Mouse (Mus musculus): Measurements from ENCODE around the gene Bend3. TPM values are rescaled to one million over a fixed set of nuclear protein-coding genes. Genes with fewer than 3 reads are reported as not detected.

Gene Bend3
- total RNA-seq, 1 experiment, result 23.2 TPM

- H3K4me3 ChIP-seq (ENCODE audit: insufficient read depth in 1 of 2, low read depth in 1 of 2, low read length in 2 of 2, poor library complexity in 1 of 2, severe bottlenecking in 1 of 2), result no peak overlapping the region
- in situ Hi-C loops (cut with MboI; ENCODE audit: low sequenced_read_pairs in 2 of 2, unreplicated experiment in 2 of 2), result no loop called here
- H3K9ac ChIP-seq (ENCODE audit: insufficient read depth, low read depth, low read length, poor library complexity, severe bottlenecking), result no peak overlapping the region
- H3K9me3 ChIP-seq (ENCODE audit: control insufficient read depth, insufficient read depth, low read depth, low read length), result no peaks in the 10 kb centered on the region
- peaks cover 2 to 18% of the 10 kb centered on the region in 2 experiments; a peak in 3 of 4 replicates for H3K4me1 ChIP-seq (ENCODE audit: control insufficient read depth in 2 of 2, insufficient read depth in 2 of 2, low read length in 2 of 2, poor library complexity in 1 of 2)
- DNase-seq (ENCODE audit: low read depth, low spot score), result peak; percentile 73
- H3K36me3 ChIP-seq (ENCODE audit: control insufficient read depth, insufficient read depth, low read length, poor library complexity, severe bottlenecking), result no peaks in the 10 kb centered on the region
- TF ChIP-seq MAFK (IDR thresholded peaks at IDR 0.05; ENCODE audit: insufficient read depth, low read depth, low read length) (no peak), CHD2 (IDR thresholded peaks at IDR 0.05; ENCODE audit: low read depth, low read length) (no peak), ZNF384 (IDR thresholded peaks at IDR 0.05; ENCODE audit: low read depth, low read length) (no peak), HCFC1 (IDR thresholded peaks at IDR 0.05; ENCODE audit: borderline replicate concordance, insufficient read depth, low read length) (no peak), ZC3H11A (IDR thresholded peaks at IDR 0.05; ENCODE audit: borderline replicate concordance, low read depth, low read length) (no peak)
- peak overlapping the region; percentile 32; the same call in 1 of the 2 replicates for H3K27ac ChIP-seq (ENCODE audit: insufficient read depth, low read depth, low read length, poor library complexity, severe bottlenecking)
Observed at GRCm38 (mm10) chr10:43439492-43439941, 39.1 kb upstream of the Bend3 start.

GRCm38 (mm10) chr10:43440050-43440449 is 38.6 kb upstream of the Bend3 start:
- Histone ChIP-seq H3K4me3 (ENCODE audit: insufficient read depth in 1 of 2, low read depth in 1 of 2, low read length in 2 of 2, poor library complexity in 1 of 2, severe bottlenecking in 1 of 2) (no peak overlapping the region), H3K9ac (ENCODE audit: insufficient read depth, low read depth, low read length, poor library complexity, severe bottlenecking) (no peak overlapping the region), H3K9me3 (ENCODE audit: control insufficient read depth, insufficient read depth, low read depth, low read length) (no peaks in the 10 kb centered on the region), H3K4me1 (ENCODE audit: control insufficient read depth in 2 of 2, insufficient read depth in 2 of 2, low read length in 2 of 2, poor library complexity in 1 of 2) (peaks cover 2 to 18% of the 10 kb centered on the region in 2 experiments; a peak in 3 of 4 replicates), H3K36me3 (ENCODE audit: control insufficient read depth, insufficient read depth, low read length, poor library complexity, severe bottlenecking) (no peaks in the 10 kb centered on the region), H3K27ac (ENCODE audit: insufficient read depth, low read depth, low read length, poor library complexity, severe bottlenecking) (no peak overlapping the region; the same call in 1 of the 2 replicates)
- DNase-seq (ENCODE audit: low read depth, low spot score), result no peak
- in situ Hi-C loops (cut with MboI; ENCODE audit: low sequenced_read_pairs in 2 of 2, unreplicated experiment in 2 of 2), result no loop called here
- TF ChIP-seq MAFK (IDR thresholded peaks at IDR 0.05; ENCODE audit: insufficient read depth, low read depth, low read length), result no peak
- TF ChIP-seq ZC3H11A (IDR thresholded peaks at IDR 0.05; ENCODE audit: borderline replicate concordance, low read depth, low read length), result no peak
- TF ChIP-seq CHD2 (IDR thresholded peaks at IDR 0.05; ENCODE audit: low read depth, low read length), result no peak
- no peak for TF ChIP-seq ZNF384 (IDR thresholded peaks at IDR 0.05; ENCODE audit: low read depth, low read length)
- TF ChIP-seq HCFC1 (IDR thresholded peaks at IDR 0.05; ENCODE audit: borderline replicate concordance, insufficient read depth, low read length), result no peak

GRCm38 (mm10) chr10:43440981-43441740 is 37.5 kb upstream of the Bend3 start:
- no peaks in the 10 kb centered on the region for H3K36me3 ChIP-seq (ENCODE audit: control insufficient read depth, insufficient read depth, low read length, poor library complexity, severe bottlenecking)
- no peak for DNase-seq (ENCODE audit: low read depth, low spot score)

GRCm38 (mm10) chr10:43448656-43449055 is 30.0 kb upstream of the Bend3 start:
- Histone ChIP-seq H3K4me3 (ENCODE audit: insufficient read depth in 1 of 2, low read depth in 1 of 2, low read length in 2 of 2, poor library complexity in 1 of 2, severe bottlenecking in 1 of 2) (no peak overlapping the region), H3K9ac (ENCODE audit: insufficient read depth, low read depth, low read length, poor library complexity, severe bottlenecking) (no peak overlapping the region), H3K9me3 (ENCODE audit: control insufficient read depth, insufficient read depth, low read depth, low read length) (no peaks in the 10 kb centered on the region), H3K4me1 (ENCODE audit: control insufficient read depth in 2 of 2, insufficient read depth in 2 of 2, low read length in 2 of 2, poor library complexity in 1 of 2) (no peaks in the 10 kb centered on the region; a peak in 1 of 4 replicates), H3K36me3 (ENCODE audit: control insufficient read depth, insufficient read depth, low read length, poor library complexity, severe bottlenecking) (no peaks in the 10 kb centered on the region), H3K27ac (ENCODE audit: insufficient read depth, low read depth, low read length, poor library complexity, severe bottlenecking) (no peak overlapping the region)
- in situ Hi-C loops (cut with MboI; ENCODE audit: low sequenced_read_pairs in 2 of 2, unreplicated experiment in 2 of 2), result no loop called here
- DNase-seq (ENCODE audit: low read depth, low spot score), result no peak
- TF ChIP-seq ZNF384 (IDR thresholded peaks at IDR 0.05; ENCODE audit: low read depth, low read length) (no peak), HCFC1 (IDR thresholded peaks at IDR 0.05; ENCODE audit: borderline replicate concordance, insufficient read depth, low read length) (no peak), MAFK (IDR thresholded peaks at IDR 0.05; ENCODE audit: insufficient read depth, low read depth, low read length) (no peak), CHD2 (IDR thresholded peaks at IDR 0.05; ENCODE audit: low read depth, low read length) (no peak), ZC3H11A (IDR thresholded peaks at IDR 0.05; ENCODE audit: borderline replicate concordance, low read depth, low read length) (no peak)

More at GRCm38 (mm10) chr10:43440981-43441740, 37.5 kb upstream of the Bend3 start:
- in situ Hi-C loops (cut with MboI; ENCODE audit: low sequenced_read_pairs in 2 of 2, unreplicated experiment in 2 of 2), result no loop called here
- Histone ChIP-seq H3K9ac (ENCODE audit: insufficient read depth, low read depth, low read length, poor library complexity, severe bottlenecking) (no peak overlapping the region), H3K4me3 (ENCODE audit: insufficient read depth in 1 of 2, low read depth in 1 of 2, low read length in 2 of 2, poor library complexity in 1 of 2, severe bottlenecking in 1 of 2) (no peak overlapping the region), H3K4me1 (ENCODE audit: control insufficient read depth in 2 of 2, insufficient read depth in 2 of 2, low read length in 2 of 2, poor library complexity in 1 of 2) (peaks cover under 1 to 16% of the 10 kb centered on the region in 2 experiments; a peak in 3 of 4 replicates), H3K9me3 (ENCODE audit: control insufficient read depth, insufficient read depth, low read depth, low read length) (no peaks in the 10 kb centered on the region), H3K27ac (ENCODE audit: insufficient read depth, low read depth, low read length, poor library complexity, severe bottlenecking) (no peak overlapping the region)
- no peak for TF ChIP-seq CHD2 (IDR thresholded peaks at IDR 0.05; ENCODE audit: low read depth, low read length)
- no peak for TF ChIP-seq HCFC1 (IDR thresholded peaks at IDR 0.05; ENCODE audit: borderline replicate concordance, insufficient read depth, low read length)
- no peak for TF ChIP-seq ZNF384 (IDR thresholded peaks at IDR 0.05; ENCODE audit: low read depth, low read length)
- TF ChIP-seq ZC3H11A (IDR thresholded peaks at IDR 0.05; ENCODE audit: borderline replicate concordance, low read depth, low read length), result no peak
- no peak for TF ChIP-seq MAFK (IDR thresholded peaks at IDR 0.05; ENCODE audit: insufficient read depth, low read depth, low read length)
